Mouse (Mus musculus): ENCODE measurements around the gene Prrxl1. TPM values are rescaled to one million over a fixed set of nuclear protein-coding genes. Genes with fewer than 3 reads are reported as not detected.

Gene Prrxl1
- polyA plus RNA-seq, 1 experiment from 2014 or later = not detected

GRCm38 (mm10) chr14:32597232-32598231 is 1.7 kb upstream of the Prrxl1 start:
- Histone ChIP-seq H3K27me3 (ENCODE audit: poor library complexity, severe bottlenecking) (peaks cover 100% of the 10 kb centered on the region), H3K4me3 (peak overlapping the region; percentile 44), H3K9me3 (no peaks in the 10 kb centered on the region), H3K36me3 (replicated peaks) (no peaks in the 10 kb centered on the region), H3K4me1 (peaks cover 37% of the 10 kb centered on the region), H3K27ac (no peak overlapping the region)
- WGBS = under 1% methylated on average over 78 of the region's 78 CpGs
- peak; percentile 85 for DNase-seq (ENCODE audit: extremely low spot score, low spot score)

- WGBS = 3% methylated on average over 23 of the region's 23 CpGs
- H3K4me1 ChIP-seq = peaks cover 37% of the 10 kb centered on the region
- peak; percentile 25 for DNase-seq (ENCODE audit: extremely low spot score, low spot score)
- H3K4me3 ChIP-seq = peak overlapping the region; percentile 49
- no peak overlapping the region for H3K27ac ChIP-seq
- H3K9me3 ChIP-seq = no peaks in the 10 kb centered on the region
- peaks cover 100% of the 10 kb centered on the region for H3K27me3 ChIP-seq (ENCODE audit: poor library complexity, severe bottlenecking)
- no peaks in the 10 kb centered on the region for H3K36me3 ChIP-seq (replicated peaks)
Observed at GRCm38 (mm10) chr14:32598437-32599219, 579 bp upstream of the Prrxl1 start.

- no peak for DNase-seq (ENCODE audit: extremely low spot score, low spot score)
Observed at GRCm38 (mm10) chr14:32600110-32600509, 903 bp downstream of the Prrxl1 start.

GRCm38 (mm10) chr14:32605508-32605907 is 6.3 kb downstream of the Prrxl1 start:
- Histone ChIP-seq H3K9me3 (no peaks in the 10 kb centered on the region), H3K4me3 (no peak overlapping the region), H3K4me1 (0 out of 2 replicates have a peak, but pooled peaks cover 4% of the 10 kb centered on the region), H3K27me3 (ENCODE audit: poor library complexity, severe bottlenecking) (peaks cover 50% of the 10 kb centered on the region), H3K36me3 (replicated peaks) (no peaks in the 10 kb centered on the region), H3K27ac (no peak overlapping the region)
- DNase-seq (ENCODE audit: extremely low spot score, low spot score) = no peak
- WGBS = 61% methylated on average over 15 of the region's 15 CpGs

More at GRCm38 (mm10) chr14:32600110-32600509, 903 bp downstream of the Prrxl1 start:
- Histone ChIP-seq H3K27ac (no peak overlapping the region), H3K4me3 (peak overlapping the region; percentile 49; the same call in 1 of the 2 replicates), H3K36me3 (replicated peaks) (no peaks in the 10 kb centered on the region), H3K4me1 (peaks cover 37% of the 10 kb centered on the region), H3K27me3 (ENCODE audit: poor library complexity, severe bottlenecking) (peaks cover 93% of the 10 kb centered on the region), H3K9me3 (no peaks in the 10 kb centered on the region)
- 3% methylated on average over 16 of the region's 16 CpGs for WGBS

- no peak overlapping the region for H3K27ac ChIP-seq
- H3K36me3 ChIP-seq (replicated peaks) = no peaks in the 10 kb centered on the region
- no peak overlapping the region for H3K4me3 ChIP-seq
- H3K27me3 ChIP-seq (ENCODE audit: poor library complexity, severe bottlenecking) = peaks cover 42% of the 10 kb centered on the region
- no peaks in the 10 kb centered on the region for H3K9me3 ChIP-seq
- WGBS = 78% methylated on average over 8 of the region's 8 CpGs
- no peak for DNase-seq (ENCODE audit: extremely low spot score, low spot score)
- H3K4me1 ChIP-seq = 0 out of 2 replicates have a peak, but pooled peaks cover 4% of the 10 kb centered on the region
Observed at GRCm38 (mm10) chr14:32606316-32606715, 7.1 kb downstream of the Prrxl1 start.

- H3K27ac ChIP-seq = no peak overlapping the region
- 0 out of 2 replicates have a peak, but pooled peaks cover 4% of the 10 kb centered on the region for H3K4me1 ChIP-seq
- H3K27me3 ChIP-seq (ENCODE audit: poor library complexity, severe bottlenecking) = peaks cover 11% of the 10 kb centered on the region
- H3K4me3 ChIP-seq = no peak overlapping the region
- WGBS = 41% methylated on average over 3 of the region's 3 CpGs
- no peaks in the 10 kb centered on the region for H3K36me3 ChIP-seq (replicated peaks)
- no peaks in the 10 kb centered on the region for H3K9me3 ChIP-seq
- DNase-seq (ENCODE audit: extremely low spot score, low spot score) = no peak
Observed at GRCm38 (mm10) chr14:32609392-32609791, 10.2 kb downstream of the Prrxl1 start.

- Histone ChIP-seq H3K27me3 (ENCODE audit: poor library complexity, severe bottlenecking) (no peaks in the 10 kb centered on the region), H3K36me3 (replicated peaks) (no peaks in the 10 kb centered on the region), H3K4me1 (no peaks in the 10 kb centered on the region), H3K27ac (no peak overlapping the region), H3K4me3 (no peak overlapping the region), H3K9me3 (no peaks in the 10 kb centered on the region)
- 88% methylated on average over 5 of the region's 5 CpGs for WGBS
- no peak for DNase-seq (ENCODE audit: extremely low spot score, low spot score)
Observed at GRCm38 (mm10) chr14:32617253-32617652, 18.0 kb downstream of the Prrxl1 start.

- 90% methylated on average over 3 of the region's 3 CpGs for WGBS
Observed at GRCm38 (mm10) chr14:32624245-32624644, 25.0 kb downstream of the Prrxl1 start.

GRCm38 (mm10) chr14:32624811-32625210 is 25.6 kb downstream of the Prrxl1 start:
- 93% methylated on average over 7 of the region's 7 CpGs for WGBS
- H3K4me3 ChIP-seq = no peak overlapping the region
- no peaks in the 10 kb centered on the region for H3K4me1 ChIP-seq
- no peaks in the 10 kb centered on the region for H3K27me3 ChIP-seq (ENCODE audit: poor library complexity, severe bottlenecking)
- no peaks in the 10 kb centered on the region for H3K36me3 ChIP-seq (replicated peaks)
- H3K9me3 ChIP-seq = no peaks in the 10 kb centered on the region
- no peak overlapping the region for H3K27ac ChIP-seq
- DNase-seq (ENCODE audit: extremely low spot score, low spot score) = no peak

More at GRCm38 (mm10) chr14:32624245-32624644, 25.0 kb downstream of the Prrxl1 start:
- H3K9me3 ChIP-seq = no peaks in the 10 kb centered on the region
- DNase-seq (ENCODE audit: extremely low spot score, low spot score) = no peak
- H3K27ac ChIP-seq = no peak overlapping the region
- H3K27me3 ChIP-seq (ENCODE audit: poor library complexity, severe bottlenecking) = no peaks in the 10 kb centered on the region
- no peaks in the 10 kb centered on the region for H3K4me1 ChIP-seq
- H3K36me3 ChIP-seq (replicated peaks) = no peaks in the 10 kb centered on the region
- H3K4me3 ChIP-seq = no peak overlapping the region

GRCm38 (mm10) chr14:32627271-32627670 is 28.1 kb downstream of the Prrxl1 start:
- DNase-seq (ENCODE audit: extremely low spot score, low spot score) = no peak
- Histone ChIP-seq H3K4me1 (no peaks in the 10 kb centered on the region), H3K27me3 (ENCODE audit: poor library complexity, severe bottlenecking) (no peaks in the 10 kb centered on the region), H3K27ac (no peak overlapping the region), H3K9me3 (no peaks in the 10 kb centered on the region), H3K4me3 (no peak overlapping the region), H3K36me3 (replicated peaks) (no peaks in the 10 kb centered on the region)
- WGBS = 75% methylated on average over 2 of the region's 2 CpGs

GRCm38 (mm10) chr14:32628584-32628983 is 29.4 kb downstream of the Prrxl1 start:
- no peak for DNase-seq (ENCODE audit: extremely low spot score, low spot score)
- WGBS = 52% methylated on average over 10 of the region's 10 CpGs
- H3K4me1 ChIP-seq = no peaks in the 10 kb centered on the region
- no peaks in the 10 kb centered on the region for H3K36me3 ChIP-seq (replicated peaks)
- peak overlapping the region; percentile 40; the same call in 1 of the 2 replicates for H3K27ac ChIP-seq
- H3K9me3 ChIP-seq = no peaks in the 10 kb centered on the region
- no peak overlapping the region for H3K4me3 ChIP-seq
- no peaks in the 10 kb centered on the region for H3K27me3 ChIP-seq (ENCODE audit: poor library complexity, severe bottlenecking)

- Histone ChIP-seq H3K4me3 (no peak overlapping the region), H3K36me3 (replicated peaks) (no peaks in the 10 kb centered on the region), H3K9me3 (no peaks in the 10 kb centered on the region), H3K4me1 (no peaks in the 10 kb centered on the region), H3K27ac (no peak overlapping the region), H3K27me3 (ENCODE audit: poor library complexity, severe bottlenecking) (no peaks in the 10 kb centered on the region)
- 87% methylated on average over 6 of the region's 6 CpGs for WGBS
- no peak for DNase-seq (ENCODE audit: extremely low spot score, low spot score)
Observed at GRCm38 (mm10) chr14:32632908-32633600, 33.8 kb downstream of the Prrxl1 start.

All from forebrain, embryonic 10.5 days (tissue).